Mouse (Mus musculus) spleen, adult 2 months (tissue): ENCODE measurements around the gene Arpc5. TPM values are rescaled to one million over a fixed set of nuclear protein-coding genes. Genes with fewer than 3 reads are reported as not detected.
A peak's percentile ranks its signal among the peaks of the same experiment; 100 is the strongest.

Experiments used
- DNase-seq, 2 experiments: peaks; one replicate each; pipeline versions ENCODE4 v3.0.0 to v3.0.0-alpha.2; 2012 to 2021; ENCODE audit warnings: low spot score in 2 of 2, low read depth in 1 of 2
- H3K27ac ChIP-seq: fragments of 200-500 bp; 2 replicates; pipeline ENCODE4 v1.5.1; 2012; ENCODE audit warnings: low read length, inconsistent platforms; ENCODE audit not compliant: insufficient read depth
- H3K27me3 ChIP-seq: fragments of 200-500 bp; 2 replicates; pipeline ENCODE4 v1.6.1; 2012; ENCODE audit warnings: mild to moderate bottlenecking, moderate library complexity, low read length, inconsistent platforms; ENCODE audit not compliant: control insufficient read depth, insufficient read depth
- H3K36me3 ChIP-seq: fragments of 200-500 bp; 2 replicates; pipeline ENCODE4 v1.6.1; 2012; ENCODE audit warnings: mild to moderate bottlenecking, low read length, inconsistent platforms; ENCODE audit not compliant: control insufficient read depth, insufficient read depth
- H3K4me1 ChIP-seq: fragments of 200-500 bp; 2 replicates; pipeline ENCODE4 v1.6.1; 2011; ENCODE audit warnings: inconsistent platforms; ENCODE audit not compliant: control insufficient read depth, insufficient read depth, insufficient read length
- H3K4me3 ChIP-seq: fragments of 200-500 bp; 2 replicates; pipeline ENCODE4 v1.5.1; 2011; ENCODE audit warnings: mild to moderate bottlenecking, inconsistent platforms; ENCODE audit not compliant: insufficient read depth, insufficient read length; ENCODE audit errors: extremely low read depth
- CTCF ChIP-seq: fragments of 200-500 bp; IDR thresholded peaks from 2 replicates; pipeline ENCODE4 v1.5.1; 2011; ENCODE audit warnings: mild to moderate bottlenecking, inconsistent platforms; ENCODE audit not compliant: insufficient read depth, insufficient read length, insufficient replicate concordance; ENCODE audit errors: extremely low read depth
- POLR2A ChIP-seq: fragments of 200-500 bp; IDR thresholded peaks from 2 replicates; pipeline ENCODE4 v1.6.1; 2011; ENCODE audit warnings: low read depth, low read length, inconsistent platforms
- WGBS: fragments of 180-500 bp; shearing (Covaris S2); methylation state at CpG from one replicate; pipeline ENCODE4 v1.1.7; 2018; 5-methylcytosine and 5-hydroxymethylcytosine counted together
- polyA plus RNA-seq: library from polyadenylated mRNA; depleted of rRNA; stranded (reverse); fragments of >200 nt; gene quantifications from 2 replicates; pipeline ENCODE4 v1.2.3, GENCODE M21; 2012

Gene Arpc5
- polyA plus RNA-seq, 1 experiment: 91.9 TPM

DNA sequence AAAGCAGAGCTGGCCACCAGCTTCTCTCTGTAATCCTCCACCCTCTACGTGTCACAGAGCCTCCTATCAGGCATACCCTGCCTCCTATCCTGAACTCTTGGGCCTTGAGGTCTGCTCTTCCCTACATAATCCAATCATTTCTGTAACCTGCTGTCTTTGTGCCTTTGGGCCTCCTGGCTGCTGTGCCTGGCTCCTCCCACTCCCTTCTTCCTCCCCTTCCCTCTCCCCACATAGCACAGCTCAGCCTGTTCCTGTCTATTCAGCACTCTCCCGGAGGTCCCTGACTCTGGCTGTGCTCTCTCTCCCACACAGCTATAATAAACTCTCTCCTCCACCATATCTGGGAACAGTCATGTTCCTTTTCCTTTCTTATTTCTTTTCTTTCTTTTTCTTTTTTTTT, 33.6 kb downstream of the Arpc5 start, which contains the start of gene Ncf2:
Gene Ncf2, plus strand, starts transcription at position 298 of the 400 bp plus-strand sequence.
- no peak for DNase-seq
- peak within 1 kb of the TSS; percentile 8; the same call in 1 of the 2 replicates for H3K27ac ChIP-seq
- TF ChIP-seq CTCF (no peak), POLR2A (no peak)
- no peak within 1 kb of the TSS for H3K4me3 ChIP-seq
- H3K36me3 ChIP-seq: no peaks in the 10 kb centered on the region
- WGBS: 38% methylated on average over 2 of the region's 2 CpGs
- peaks cover 10% of the 10 kb centered on the region; the same call in 1 of the 2 replicates for H3K4me1 ChIP-seq
- no peaks in the 10 kb centered on the region for H3K27me3 ChIP-seq

DNA sequence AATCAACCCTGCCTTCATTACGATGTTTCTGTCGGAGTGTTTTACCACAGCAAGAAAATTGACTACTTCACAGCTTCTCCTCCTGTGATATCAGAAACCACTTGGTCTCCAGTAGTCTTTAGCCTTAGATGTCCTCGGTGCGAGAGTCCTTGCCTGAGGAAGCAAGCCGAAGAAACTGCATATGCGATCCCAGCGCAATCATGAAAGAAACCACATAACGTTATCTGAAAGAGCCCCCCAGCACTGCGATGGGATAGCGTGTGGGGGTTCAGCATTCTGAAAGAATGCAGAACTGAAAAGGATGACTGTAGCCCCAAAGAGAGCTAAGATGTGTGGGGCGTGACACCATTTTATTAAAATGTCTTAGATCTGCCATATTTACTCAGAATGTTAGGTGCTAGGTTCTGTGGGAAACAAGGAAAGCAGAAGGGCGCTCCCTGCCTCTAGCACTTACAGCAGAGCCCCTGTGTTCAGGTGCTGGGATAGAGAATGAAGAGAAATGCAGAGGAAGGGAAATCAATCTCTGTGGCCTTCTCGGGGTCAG, 34.4 kb downstream of the Arpc5 start:
- no peak overlapping the region for H3K27ac ChIP-seq
- H3K4me1 ChIP-seq: peaks cover 15% of the 10 kb centered on the region; the same call in 1 of the 2 replicates
- no peaks in the 10 kb centered on the region for H3K27me3 ChIP-seq
- no peak for TF ChIP-seq POLR2A
- TF ChIP-seq CTCF: no peak
- H3K36me3 ChIP-seq: no peaks in the 10 kb centered on the region
- DNase-seq: no peak
- no peak overlapping the region for H3K4me3 ChIP-seq
- 83% methylated on average over 13 of the region's 13 CpGs for WGBS

DNA sequence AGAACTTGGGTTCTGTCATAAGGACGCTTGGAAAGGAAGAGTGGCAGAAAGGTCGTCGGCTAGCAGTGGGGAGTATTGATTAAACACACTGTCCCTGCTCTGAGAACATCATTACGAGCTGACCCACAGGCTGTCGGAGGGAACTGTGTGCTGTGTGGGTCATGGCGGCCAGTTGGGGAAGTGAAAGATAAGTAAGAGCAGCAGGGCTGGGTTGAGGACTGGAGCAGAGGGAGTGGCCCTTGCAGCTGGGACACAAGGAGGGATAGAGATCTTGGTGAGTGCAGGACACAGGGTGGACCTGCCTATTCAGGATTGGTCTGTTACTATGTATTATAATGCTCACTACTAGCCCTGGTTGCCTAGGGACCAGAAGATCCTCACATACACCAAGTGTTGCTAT, 38.6 kb downstream of the Arpc5 start:
- no peak for DNase-seq
- 77% methylated on average over 6 of the region's 6 CpGs for WGBS
- Histone ChIP-seq H3K27me3 (no peaks in the 10 kb centered on the region), H3K4me3 (no peak overlapping the region), H3K4me1 (peaks cover 16% of the 10 kb centered on the region; the same call in 1 of the 2 replicates), H3K36me3 (no peaks in the 10 kb centered on the region), H3K27ac (no peak overlapping the region)
- TF ChIP-seq POLR2A (no peak), CTCF (no peak)

DNA sequence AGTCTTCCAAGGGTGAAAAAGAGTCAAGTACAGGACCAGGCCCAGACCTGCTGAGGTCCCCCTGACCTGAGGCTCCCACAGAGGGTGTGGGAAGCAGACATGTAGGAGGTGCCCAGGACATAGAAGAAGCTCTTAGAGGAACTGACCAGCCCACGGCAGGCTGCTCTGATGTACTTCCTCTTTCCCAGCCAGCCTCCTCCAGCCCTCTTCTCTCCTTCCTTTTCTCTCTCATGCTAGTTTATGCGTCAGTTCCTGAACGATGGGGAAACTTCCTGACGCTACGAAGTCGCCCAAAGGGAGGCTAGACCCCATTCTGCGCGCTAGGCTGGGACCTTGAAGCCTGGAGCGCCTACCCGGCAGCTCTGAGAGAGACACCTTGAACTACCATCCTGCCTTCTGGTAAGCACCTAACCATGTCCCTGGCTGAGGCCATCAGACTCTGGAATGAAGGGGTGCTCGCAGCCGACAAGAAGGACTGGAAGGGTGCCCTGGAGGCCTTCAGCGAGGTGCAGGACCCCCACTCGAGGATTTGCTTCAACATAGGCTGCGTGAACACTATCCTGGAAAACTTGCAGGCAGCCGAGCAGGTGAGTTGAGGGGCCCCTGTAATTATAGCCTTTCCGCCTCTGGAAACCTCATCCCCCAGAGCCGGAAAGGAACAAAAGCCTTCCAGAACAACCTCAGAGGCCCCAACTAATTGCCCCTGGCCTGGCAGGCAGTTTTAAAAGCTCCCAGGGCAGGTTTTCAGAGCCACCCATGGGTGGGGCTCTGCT, 41.5 kb downstream of the Arpc5 start:
- DNase-seq: peak; percentile 43 to 49
- 12% methylated on average over 18 of the region's 18 CpGs for WGBS
- H3K27ac ChIP-seq: peak overlapping the region; percentile 86
- H3K4me1 ChIP-seq: peaks cover 17% of the 10 kb centered on the region; the same call in 1 of the 2 replicates
- no peaks in the 10 kb centered on the region for H3K27me3 ChIP-seq
- no peak for TF ChIP-seq CTCF
- no peak for TF ChIP-seq POLR2A
- H3K4me3 ChIP-seq: peak overlapping the region; percentile 64
- H3K36me3 ChIP-seq: peaks cover 7% of the 10 kb centered on the region

GRCm38 (mm10) chr1:152808392-152808680, 42.0 kb downstream of the Arpc5 start:
- WGBS: 55% methylated on average over 2 of the region's 2 CpGs
- DNase-seq: no peak
- H3K27ac ChIP-seq: peak overlapping the region; percentile 86
- TF ChIP-seq CTCF: no peak
- no peak for TF ChIP-seq POLR2A
- H3K4me1 ChIP-seq: peaks cover 17% of the 10 kb centered on the region; the same call in 1 of the 2 replicates
- peak overlapping the region; percentile 64 for H3K4me3 ChIP-seq
- peaks cover 8% of the 10 kb centered on the region for H3K36me3 ChIP-seq
- H3K27me3 ChIP-seq: no peaks in the 10 kb centered on the region

GRCm38 (mm10) chr1:152809541-152810252, 43.4 kb downstream of the Arpc5 start:
- no peaks in the 10 kb centered on the region for H3K27me3 ChIP-seq
- H3K27ac ChIP-seq: no peak overlapping the region
- no peak for TF ChIP-seq POLR2A
- TF ChIP-seq CTCF: no peak
- no peak overlapping the region for H3K4me3 ChIP-seq
- 68% methylated on average over 8 of the region's 8 CpGs for WGBS
- peaks cover 8% of the 10 kb centered on the region for H3K36me3 ChIP-seq
- H3K4me1 ChIP-seq: peaks cover 20% of the 10 kb centered on the region; the same call in 1 of the 2 replicates
- no peak for DNase-seq
